Mouse (Mus musculus): Measurements from ENCODE around the gene Cacna1c.

DNA sequence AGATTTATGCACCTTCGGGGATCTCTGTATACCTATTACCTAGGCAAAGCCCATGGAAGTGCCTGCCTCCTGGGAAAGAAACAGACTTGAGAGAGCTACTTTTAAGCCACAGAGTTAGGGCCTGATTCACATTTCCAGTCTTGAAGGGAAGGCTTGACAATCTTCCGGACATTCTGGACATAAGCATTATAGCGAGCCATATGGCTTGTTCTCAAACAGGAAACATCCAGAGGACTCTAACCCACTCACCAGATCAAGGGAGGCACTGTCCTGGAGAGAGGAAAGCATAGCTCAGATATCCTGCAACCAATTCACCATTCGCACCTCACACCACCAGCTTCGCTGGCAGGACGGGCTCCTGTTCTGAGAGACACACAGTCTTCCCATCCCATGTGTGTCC lies 302.2 kb downstream of the Cacna1c start:
- TF ChIP-seq CTCF (IDR thresholded peaks at IDR 0.05; ENCODE audit: low read depth, low read length): no peak
- no peak for TF ChIP-seq POLR2A (IDR thresholded peaks at IDR 0.05; ENCODE audit: borderline replicate concordance, low read depth, low read length)
